Mouse (Mus musculus) fibroblast of lung, adult 2 months (primary cell): ENCODE measurements at regions not wholly inside any gene's neighbourhood (a gene's known extent, or its start where the extent isn't known, plus 50 kb on each side); places are given as distances from the start of the nearest gene placed in this dataset.
A peak's percentile ranks its signal among the peaks of the same experiment; 100 is the strongest.

ENCODE experiments used
- DNase-seq: peaks from one replicate; pipeline ENCODE4 v3.0.0-alpha.2; 2011; ENCODE audit warnings: low read depth

- DNase-seq = peak; percentile 80
These were observed 56.1 kb upstream of the Cav2 start for GRCm38 (mm10) chr6:17224852-17225251.

DNA sequence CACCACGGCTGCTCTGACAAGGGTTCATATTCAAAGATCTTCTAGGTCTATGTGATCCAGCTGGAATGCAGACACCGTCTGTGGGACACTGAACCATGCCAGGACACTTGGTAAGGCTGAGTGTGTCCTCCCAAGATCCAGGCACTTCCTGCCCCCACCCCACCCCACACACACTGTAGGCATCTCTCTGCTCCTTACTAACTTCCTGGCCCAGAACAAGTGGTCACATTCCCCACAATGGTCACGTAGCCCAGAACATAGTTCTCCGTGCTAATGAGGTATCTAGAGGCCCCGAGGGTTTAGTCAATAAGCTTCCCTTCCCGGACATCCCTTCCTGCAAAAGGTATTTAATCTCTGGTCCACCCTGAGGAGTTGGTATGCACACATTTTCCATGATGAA is 54.5 kb upstream of the Cav2 start:
- DNase-seq = no peak
